8 mouse cellular contexts compared by ENCODE assay signal in the genomic region with DNA sequence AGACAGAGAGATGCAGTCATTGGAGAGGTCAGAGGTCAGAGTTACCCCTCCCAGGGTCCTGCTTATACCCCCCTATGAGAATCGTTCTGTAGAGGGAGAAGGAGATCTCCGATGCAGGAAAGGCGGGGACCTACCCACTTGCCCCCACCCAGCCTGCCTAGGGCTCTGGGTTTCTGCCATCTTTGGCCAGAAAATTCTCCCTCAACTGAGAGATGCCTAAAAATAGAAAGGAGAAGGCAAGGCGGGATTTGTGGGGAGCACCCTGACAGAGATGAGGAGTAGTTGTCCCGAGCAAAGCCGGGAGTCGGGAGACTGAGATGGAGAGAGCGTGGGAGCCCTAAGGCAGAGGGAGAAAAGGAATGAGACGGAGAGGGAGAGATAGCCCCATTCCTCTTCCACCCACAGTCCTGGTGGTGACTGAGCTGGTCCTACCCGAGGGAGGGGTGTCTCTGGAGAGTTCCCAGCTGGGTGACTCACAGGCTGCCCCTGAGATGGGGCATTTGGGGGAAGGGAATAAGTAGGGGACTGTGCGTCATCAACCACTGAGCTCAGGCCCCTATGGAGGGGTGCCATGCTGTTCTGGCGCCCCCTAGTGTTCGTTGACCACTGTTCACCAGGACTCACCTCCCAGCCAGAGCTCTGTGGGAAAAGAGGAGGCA. TPM values are rescaled to one million over a fixed set of nuclear protein-coding genes. Genes with fewer than 3 reads are reported as not detected.
DNase-seq lines count a peak whose midpoint lies in the region; ATAC-seq and TF ChIP-seq lines count a peak whose summit lies in the region.

No protein-coding gene starts in this region.

- H3K4me3 ChIP-seq in E14TG2a.4 (replicated peaks; ENCODE audit: low read length), result peak overlapping the region; percentile 41
- no peak overlapping the region for H3K4me3 ChIP-seq in forebrain, embryonic 14.5 days (ENCODE audit: low read depth, low read length)
- H3K4me3 ChIP-seq in lung, adult 2 months (replicated peaks; ENCODE audit: extremely low read depth, low read depth, low read length), result no peak overlapping the region

- H3K36me3 ChIP-seq in E14TG2a.4 (ENCODE audit: insufficient read depth, low read length), result peaks cover 96% of the 10 kb centered on the region
- no peaks in the 10 kb centered on the region for H3K36me3 ChIP-seq in forebrain, embryonic 14.5 days (ENCODE audit: control insufficient read depth, insufficient read depth, low read length)

- H3K4me2 ChIP-seq in forebrain, embryonic 14.5 days (ENCODE audit: low read length), result no peak overlapping the region

- H3K27ac ChIP-seq in forebrain, embryonic 14.5 days (ENCODE audit: low read depth, low read length), result no peak overlapping the region

- intact Hi-C loops in heart, postnatal 14 days (cut with DNase I), result loop anchor here (1.0 to 10.0 kb wide), 4 partner anchors 17 to 199 kb away; no protein-coding TSS in a partner anchor

- no peak overlapping the region for H3K9ac ChIP-seq in forebrain, embryonic 14.5 days (ENCODE audit: low read length)

- WGBS in forebrain, embryonic 14.5 days, result 39% methylated on average over 13 of the region's 13 CpGs
- 20% methylated on average over 13 of the region's 13 CpGs for WGBS in lung, adult 2 months

- H3K27me3 ChIP-seq in E14TG2a.4 (ENCODE audit: insufficient read depth, low read length), result no peaks in the 10 kb centered on the region
- H3K27me3 ChIP-seq in forebrain, embryonic 14.5 days (replicated peaks; ENCODE audit: control insufficient read depth, insufficient read depth, low read length), result no peaks in the 10 kb centered on the region

- ATAC-seq in cerebellum, adult (ENCODE audit: insufficient number of reproducible peaks, low FRiP score, low TSS enrichment), result peak; percentile 82
- peak; percentile 94 for ATAC-seq in forebrain, embryonic 14.5 days
- ATAC-seq in neutrophil, adult 5-6 weeks (ENCODE audit: extremely low read depth, insufficient number of reproducible peaks, low FRiP score, poor library complexity, severe bottlenecking), result peak; percentile 61

- TF ChIP-seq CTCF in E14TG2a.4 (conservative IDR thresholded peaks at IDR 0.05; ENCODE audit: low read length), result peak; percentile 91
- peak; percentile 87 for TF ChIP-seq CTCF in lung, adult 2 months (IDR thresholded peaks at IDR 0.05; ENCODE audit: insufficient read depth, low read length)

- peaks cover 97% of the 10 kb centered on the region for H3K4me1 ChIP-seq in E14TG2a.4 (replicated peaks; ENCODE audit: low read depth, low read length)
- no peaks in the 10 kb centered on the region for H3K4me1 ChIP-seq in forebrain, embryonic 14.5 days (ENCODE audit: control insufficient read depth, insufficient read depth, low read length)
- H3K4me1 ChIP-seq in lung, adult 2 months (ENCODE audit: control insufficient read depth, insufficient read depth, low read length), result peaks cover 3% of the 10 kb centered on the region; the same call in 1 of the 2 replicates

- DNase-seq in forebrain, embryonic 14.5 days (ENCODE audit: low spot score), result peak; percentile 85
- DNase-seq in heart, postnatal 14 days, result peak; percentile 88 to 94
- DNase-seq in layer of hippocampus, adult 18-20 months (ENCODE audit: low spot score in 2 of 2), result peak; percentile 71 to 85
- peak; percentile 82 for DNase-seq in lung, adult 2 months
- peak; percentile 66 for DNase-seq in testis, postnatal 14 days (ENCODE audit: low spot score)

- H3K9me3 ChIP-seq in E14TG2a.4 (ENCODE audit: low read length), result no peaks in the 10 kb centered on the region
- H3K9me3 ChIP-seq in forebrain, embryonic 14.5 days (replicated peaks; ENCODE audit: control insufficient read depth, low read length), result no peaks in the 10 kb centered on the region

- peak; percentile 32; the same call in 1 of the 2 replicates for TF ChIP-seq POLR2A in lung, adult 2 months (IDR thresholded peaks at IDR 0.05; ENCODE audit: borderline replicate concordance, extremely low read depth, low read depth, low read length)

RNA-seq across cellular contexts. Expression of a gene that starts 5.6 kb away (rescaled TPM):
- 0.99 and 1.3 TPM in 2 replicates for polyA plus RNA-seq in forebrain, embryonic 14.5 days (2014; fragmentation: Nextera tagmentation; extraction: Ambion mirVana)
- 10 to 100 TPM; 52.6 to 53.3 TPM for total RNA-seq in heart, postnatal 14 days (2021)
- total RNA-seq in layer of hippocampus, adult 18-20 months (2021), result 1 to 10 TPM; 7.4 to 7.6 TPM
- polyA plus RNA-seq in lung, adult 2 months (2012; rRNA removed), result 108 and 127 TPM in 2 replicates
- total RNA-seq in neutrophil, adult 5-6 weeks (2017), result 0.23 TPM in 1 of 2 replicates, not detected in the other

RNA-seq across cellular contexts. Expression of a gene that starts 31.2 kb away (rescaled TPM):
- polyA plus RNA-seq in forebrain, embryonic 14.5 days (2014; fragmentation: Nextera tagmentation; extraction: Ambion mirVana), result 0.26 TPM in 1 of 2 replicates, not detected in the other
- not detected for total RNA-seq in heart, postnatal 14 days (2021)
- not detected for total RNA-seq in layer of hippocampus, adult 18-20 months (2021)
- 7.4 and 8.2 TPM in 2 replicates for polyA plus RNA-seq in lung, adult 2 months (2012; rRNA removed)
- total RNA-seq in neutrophil, adult 5-6 weeks (2017), result not detected in 2 replicates

RNA-seq across cellular contexts. Expression of a gene that starts 44.0 kb away (rescaled TPM):
- polyA plus RNA-seq in forebrain, embryonic 14.5 days (2014; fragmentation: Nextera tagmentation; extraction: Ambion mirVana), result 53.7 and 64.3 TPM in 2 replicates
- 1 to 10 TPM; 4.7 to 6.5 TPM for total RNA-seq in heart, postnatal 14 days (2021)
- 1 to 10 TPM; 1.9 to 2.7 TPM for total RNA-seq in layer of hippocampus, adult 18-20 months (2021)
- 2.9 and 3.2 TPM in 2 replicates for polyA plus RNA-seq in lung, adult 2 months (2012; rRNA removed)
- total RNA-seq in neutrophil, adult 5-6 weeks (2017), result 2.7 and 5.2 TPM in 2 replicates

RNA-seq across cellular contexts. Expression of a gene that starts 48.3 kb away (rescaled TPM):
- 6.7 and 10.3 TPM in 2 replicates for polyA plus RNA-seq in forebrain, embryonic 14.5 days (2014; fragmentation: Nextera tagmentation; extraction: Ambion mirVana)
- total RNA-seq in heart, postnatal 14 days (2021), result 10 to 100 TPM; 46.1 to 57.3 TPM
- total RNA-seq in layer of hippocampus, adult 18-20 months (2021), result 10 to 100 TPM; 11.3 to 13.1 TPM
- 262 and 278 TPM in 2 replicates for polyA plus RNA-seq in lung, adult 2 months (2012; rRNA removed)
- total RNA-seq in neutrophil, adult 5-6 weeks (2017), result 1.2 and 3.3 TPM in 2 replicates

Comparison
In these comparisons a context has a peak if more than half of its experiments do, and no peak if none do; other contexts are left out.
1. RNA of a gene that starts 5.6 kb away (total RNA-seq): 52.6 to 53.3 TPM in heart, postnatal 14 days; 7.4 to 7.6 TPM in layer of hippocampus, adult 18-20 months and 0.23 TPM in neutrophil, adult 5-6 weeks; every median in the first group is over 4 times any median in the second.
2. Peak in every context shown above with its lines, with median percentiles within 50 percentile points of each other: ATAC-seq and DNase-seq.